Mouse (Mus musculus): ENCODE data around the gene Mtrr. TPM values are rescaled to one million over a fixed set of nuclear protein-coding genes. Genes with fewer than 3 reads are reported as not detected.
"Not testable (repeated sequence)": the region's sequence is repeated elsewhere in the genome, so short reads cannot be mapped to it uniquely, and the experiment has no call there.

The Mtrr gene
- polyA plus RNA-seq, 1 experiment from 2014 or later = 12.0 TPM

DNA sequence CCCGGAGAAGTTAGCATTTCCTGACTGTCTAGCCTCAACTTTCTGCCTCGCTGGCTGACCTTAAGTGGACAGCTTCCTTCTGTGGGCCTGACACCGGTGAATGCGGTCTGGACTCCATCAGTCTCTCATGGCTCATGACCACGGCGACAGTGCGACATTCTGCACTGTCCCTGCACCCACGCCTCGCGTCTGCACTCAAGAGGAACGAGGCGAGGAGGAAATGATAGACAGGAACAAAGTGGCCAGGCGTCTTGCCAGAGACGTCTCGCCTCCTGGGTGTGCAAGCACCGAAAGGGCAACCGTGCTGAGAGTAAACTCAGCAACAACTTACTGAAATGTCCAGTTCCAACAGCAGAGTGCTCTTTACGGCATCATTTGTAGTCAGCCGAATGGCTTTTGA, 9.7 kb downstream of the Mtrr start:
- Histone ChIP-seq H3K4me3 (replicated peaks; ENCODE audit: low read depth, low read length) (no peak overlapping the region), H3K4me1 (replicated peaks; ENCODE audit: insufficient read depth, low read length) (peaks cover 12% of the 10 kb centered on the region), H3K36me3 (ENCODE audit: insufficient read depth, low read length) (peaks cover 21% of the 10 kb centered on the region; the same call in 1 of the 2 replicates), H3K4me2 (ENCODE audit: low read length) (no peak overlapping the region), H3K9ac (ENCODE audit: low read depth, low read length) (no peak overlapping the region), H3K27me3 (ENCODE audit: insufficient read depth, low read length) (no peaks in the 10 kb centered on the region), H3K27ac (peak overlapping the region; percentile 87), H3K9me3 (replicated peaks; ENCODE audit: low read length) (no peaks in the 10 kb centered on the region)
- ATAC-seq (replicated peaks; ENCODE audit: low FRiP score, low read depth) = peak; percentile 29; the same call in 1 of the 2 replicates
- peak; percentile 28 for DNase-seq (ENCODE audit: low spot score)
- no peak for TF ChIP-seq CTCF (IDR thresholded peaks at IDR 0.05; ENCODE audit: low read depth)
- WGBS = 63% methylated on average over 19 of the region's 19 CpGs

DNA sequence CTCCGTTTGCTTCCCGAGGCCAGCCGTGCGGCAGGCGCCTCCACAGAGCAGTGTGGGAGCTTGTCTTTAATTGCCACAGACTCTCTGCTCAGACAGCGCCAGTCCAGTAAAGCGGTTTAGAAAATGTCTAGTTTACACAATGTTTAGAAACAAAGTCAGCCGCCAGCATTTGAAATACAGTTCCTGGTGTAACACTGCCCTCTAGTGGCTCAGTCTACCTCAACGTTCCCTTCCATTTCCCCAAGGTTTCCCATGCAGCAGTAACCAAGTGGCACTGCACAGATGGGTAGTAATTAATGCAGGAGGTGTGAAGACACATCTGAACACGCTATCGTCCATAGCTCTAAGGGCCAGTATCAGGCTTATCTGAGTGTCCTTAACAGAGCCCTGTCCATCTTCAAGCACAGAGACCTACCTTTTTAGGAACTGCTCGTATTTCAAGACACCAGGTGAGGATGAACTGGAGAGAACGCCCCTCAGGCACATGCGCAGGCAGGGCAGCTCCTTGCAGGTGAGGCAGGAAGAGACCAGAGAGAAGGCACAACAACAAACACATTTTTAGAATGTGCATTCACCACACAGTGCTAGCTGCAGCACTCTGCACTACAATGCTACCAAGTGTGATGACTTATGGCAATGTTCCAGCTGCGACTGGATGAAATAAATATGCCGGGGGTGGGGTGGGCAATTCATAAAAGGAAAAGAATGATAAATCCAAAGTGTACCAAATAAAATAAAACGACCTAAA, 12.2 kb downstream of the Mtrr start:
- ATAC-seq (replicated peaks; ENCODE audit: low FRiP score, low read depth) (no peak), DNase-seq (ENCODE audit: low spot score) (peak; percentile 89)
- H3K27me3 ChIP-seq (ENCODE audit: insufficient read depth, low read length) = no peaks in the 10 kb centered on the region
- peak; percentile 87 for TF ChIP-seq CTCF (IDR thresholded peaks at IDR 0.05; ENCODE audit: low read depth)
- no peaks in the 10 kb centered on the region for H3K9me3 ChIP-seq (replicated peaks; ENCODE audit: low read length)
- no peak overlapping the region for H3K27ac ChIP-seq
- H3K9ac ChIP-seq (ENCODE audit: low read depth, low read length) = no peak overlapping the region
- H3K4me2 ChIP-seq (ENCODE audit: low read length) = no peak overlapping the region
- H3K4me3 ChIP-seq (replicated peaks; ENCODE audit: low read depth, low read length) = no peak overlapping the region
- peaks cover 12% of the 10 kb centered on the region for H3K4me1 ChIP-seq (replicated peaks; ENCODE audit: insufficient read depth, low read length)
- peaks cover 39% of the 10 kb centered on the region for H3K36me3 ChIP-seq (ENCODE audit: insufficient read depth, low read length)
- WGBS = 58% methylated on average over 17 of the region's 17 CpGs

DNA sequence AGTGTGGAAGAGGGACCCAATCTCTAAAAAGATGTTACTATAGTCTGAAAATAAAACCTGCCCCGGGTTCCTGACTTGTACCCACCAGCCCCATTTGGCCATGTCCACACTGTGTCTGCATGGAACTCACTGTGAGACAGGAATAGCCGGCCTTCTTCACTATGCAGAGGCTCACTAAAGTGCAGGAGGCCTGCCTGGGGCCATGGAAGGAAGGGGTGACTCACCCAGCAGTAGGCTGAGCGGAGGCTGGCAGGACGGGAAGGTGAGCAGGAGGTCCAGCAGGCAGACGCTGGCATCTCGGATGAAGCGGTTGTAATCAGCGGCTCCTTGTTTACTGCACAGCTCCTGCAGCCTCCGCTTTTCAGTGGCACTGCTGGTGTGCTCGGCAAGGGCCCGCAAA, 13.4 kb downstream of the Mtrr start:
- H3K36me3 ChIP-seq (ENCODE audit: insufficient read depth, low read length) = peaks cover 49% of the 10 kb centered on the region
- no peak for TF ChIP-seq CTCF (IDR thresholded peaks at IDR 0.05; ENCODE audit: low read depth)

DNA sequence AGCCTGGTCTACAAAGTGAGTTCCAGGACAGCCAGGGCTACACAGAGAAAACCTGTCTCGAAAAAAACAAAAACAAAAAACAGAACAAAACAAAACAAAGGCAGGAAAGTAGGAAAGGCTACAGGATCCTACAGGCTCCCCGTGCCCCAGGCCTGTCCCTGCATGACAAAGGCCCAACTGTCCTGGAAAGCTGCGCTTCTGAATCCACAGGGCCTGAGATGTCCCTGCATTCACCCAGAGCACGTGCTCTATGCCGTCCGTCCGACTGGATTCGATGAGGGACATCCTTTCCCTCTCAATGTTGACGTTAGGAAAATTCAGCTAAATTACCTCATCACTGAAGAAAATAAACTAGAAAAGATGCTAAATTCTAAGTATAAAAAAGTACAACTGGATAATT, 13.8 kb downstream of the Mtrr start:
- H3K9ac ChIP-seq (ENCODE audit: low read depth, low read length) = no peak overlapping the region
- H3K27ac ChIP-seq = no peak overlapping the region
- no peak for TF ChIP-seq CTCF (IDR thresholded peaks at IDR 0.05; ENCODE audit: low read depth)
- peaks cover 4% of the 10 kb centered on the region; the same call in 1 of the 2 replicates for H3K4me1 ChIP-seq (replicated peaks; ENCODE audit: insufficient read depth, low read length)
- H3K4me2 ChIP-seq (ENCODE audit: low read length) = no peak overlapping the region
- whole genome bisulfite sequencing = 99% methylated on average over 9 of the region's 9 CpGs
- no peak overlapping the region for H3K4me3 ChIP-seq (replicated peaks; ENCODE audit: low read depth, low read length)
- DNase-seq (ENCODE audit: low spot score) (no peak), ATAC-seq (replicated peaks; ENCODE audit: low FRiP score, low read depth) (no peak)
- H3K9me3 ChIP-seq (replicated peaks; ENCODE audit: low read length) = no peaks in the 10 kb centered on the region
- H3K36me3 ChIP-seq (ENCODE audit: insufficient read depth, low read length) = peaks cover 53% of the 10 kb centered on the region
- H3K27me3 ChIP-seq (ENCODE audit: insufficient read depth, low read length) = no peaks in the 10 kb centered on the region

More for the DNA sequence above, 13.4 kb downstream of the Mtrr start:
- no peak overlapping the region for H3K27ac ChIP-seq
- DNase-seq (ENCODE audit: low spot score) (no peak), ATAC-seq (replicated peaks; ENCODE audit: low FRiP score, low read depth) (no peak)
- WGBS = 92% methylated on average over 11 of the region's 11 CpGs
- H3K9ac ChIP-seq (ENCODE audit: low read depth, low read length) = no peak overlapping the region
- H3K4me2 ChIP-seq (ENCODE audit: low read length) = no peak overlapping the region
- H3K4me1 ChIP-seq (replicated peaks; ENCODE audit: insufficient read depth, low read length) = peaks cover 8% of the 10 kb centered on the region
- no peaks in the 10 kb centered on the region for H3K9me3 ChIP-seq (replicated peaks; ENCODE audit: low read length)
- no peak overlapping the region for H3K4me3 ChIP-seq (replicated peaks; ENCODE audit: low read depth, low read length)
- no peaks in the 10 kb centered on the region for H3K27me3 ChIP-seq (ENCODE audit: insufficient read depth, low read length)

DNA sequence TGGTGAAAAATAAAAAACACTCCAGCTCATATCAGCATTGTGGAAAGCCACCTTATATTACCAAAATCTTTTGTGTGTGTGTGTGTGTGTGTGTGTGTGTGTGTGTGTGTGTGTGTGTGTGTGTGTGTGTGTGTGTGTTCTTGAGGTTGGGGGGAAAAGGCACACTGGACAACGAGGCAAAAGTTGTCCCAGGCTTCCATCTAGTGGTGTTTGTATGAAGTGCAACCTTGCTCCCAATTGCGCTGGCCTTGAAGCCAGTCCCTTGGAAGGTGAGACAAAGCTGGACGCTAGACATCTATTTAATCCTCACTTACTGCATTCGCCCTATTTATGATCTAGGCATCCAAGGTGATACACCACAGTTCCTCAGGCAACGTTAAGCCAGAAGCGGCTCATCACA, 28.6 kb downstream of the Mtrr start:
- TF ChIP-seq CTCF (IDR thresholded peaks at IDR 0.05; ENCODE audit: low read depth) = peak; percentile 65
- not testable (repeated sequence) for H3K4me1 ChIP-seq (replicated peaks; ENCODE audit: insufficient read depth, low read length); H3K9ac ChIP-seq (ENCODE audit: low read depth, low read length); H3K36me3 ChIP-seq (ENCODE audit: insufficient read depth, low read length); H3K27me3 ChIP-seq (ENCODE audit: insufficient read depth, low read length); H3K4me3 ChIP-seq (replicated peaks; ENCODE audit: low read depth, low read length); H3K27ac ChIP-seq; ATAC-seq (replicated peaks; ENCODE audit: low FRiP score, low read depth); H3K4me2 ChIP-seq (ENCODE audit: low read length); H3K9me3 ChIP-seq (replicated peaks; ENCODE audit: low read length)
- peak; percentile 52 for DNase-seq (ENCODE audit: low spot score)
- WGBS = 12% methylated on average over 4 of the region's 6 CpGs

Other genes with a start within 250 kb of the Mtrr start
- gene Fastkd3, start 85 bp upstream of the Mtrr start, polyA plus RNA-seq (2015; fragmentation: Nextera tagmentation; extraction: Ambion mirVana) = 28.3 and 28.4 TPM in 2 replicates
- gene 1700001L19Rik, start 15.3 kb upstream of the Mtrr start, polyA plus RNA-seq (2015; fragmentation: Nextera tagmentation; extraction: Ambion mirVana) = 0.40 and 0.43 TPM in 2 replicates